9 mouse cellular contexts compared by ENCODE assay signal in genomic region chr8:84698929-84699401, GRCm38 (mm10). TPM values are rescaled to one million over a fixed set of nuclear protein-coding genes. Genes with fewer than 3 reads are reported as not detected.
DNase-seq lines count a peak whose midpoint lies in the region; ATAC-seq and TF ChIP-seq lines count a peak whose summit lies in the region.
"Had no signal": no experiment of that assay in that cellular context is flagged by ENCODE, and none has a peak within 500 bp of the region (broad histone marks: within the 10 kb centered on the region; RNA-seq: fewer than 3 reads in every experiment).

No protein-coding gene starts in this region.

- ATAC-seq in intestine, embryonic 15.5 days = no peak
- ATAC-seq in intestine, embryonic 16.5 days = no peak
- ATAC-seq in embryonic facial prominence, embryonic 13.5 days (ENCODE audit: insufficient number of reproducible peaks, insufficient read depth, low FRiP score, low TSS enrichment, low read depth) = no peak
- ATAC-seq in liver, postnatal 0 days = peak; percentile 2; the same call in 1 of the 2 replicates

- peaks cover 31% of the 10 kb centered on the region for H3K27me3 ChIP-seq in intestine, embryonic 15.5 days (replicated peaks)
- H3K27me3 ChIP-seq in intestine, embryonic 16.5 days (replicated peaks; ENCODE audit: control insufficient read depth, insufficient read depth, low read length) = peaks cover 20% of the 10 kb centered on the region
- no peaks in the 10 kb centered on the region for H3K27me3 ChIP-seq in CH12.LX (replicated peaks)
- peaks cover 32% of the 10 kb centered on the region for H3K27me3 ChIP-seq in embryonic facial prominence, embryonic 13.5 days
- H3K27me3 ChIP-seq in liver, postnatal 0 days (ENCODE audit: insufficient read depth, low read length) = no peaks in the 10 kb centered on the region

- peaks cover 18% of the 10 kb centered on the region for H3K79me2 ChIP-seq in CH12.LX (replicated peaks; ENCODE audit: control insufficient read depth, extremely low read depth, insufficient read depth, poor library complexity, severe bottlenecking)

- dilution Hi-C loops in CH12.LX (cut with MboI; ENCODE audit: extremely low pct_ligation_motif_present, extremely low pct_unique_long_range_greater_than_20kb, low sequenced_read_pairs) = no loop called here

- in situ Hi-C loops in CH12.LX (cut with MboI; ENCODE audit: low pct_ligation_motif_present, low pct_unique_long_range_greater_than_20kb, low sequenced_read_pairs) = no loop called here

- no peak for TF ChIP-seq POLR2A in CH12.LX (IDR thresholded peaks at IDR 0.05; ENCODE audit: low read depth, low read length)

- no peak for DNase-seq in CH12.LX (ENCODE audit: extremely low read depth)
- peak; percentile 69 to 76 for DNase-seq in heart, postnatal 14 days
- peak; percentile 60 for DNase-seq in liver, postnatal 0 days
- DNase-seq in frontal cortex, adult 2 months (ENCODE audit: extremely low spot score in 1 of 2, low spot score in 1 of 2) = no peak
- no peak for DNase-seq in cerebellum, adult 11-12 months

- H3K27ac ChIP-seq in intestine, embryonic 15.5 days = 0 out of 2 replicates have a peak overlapping the region, but pooled peaks have one; percentile 37
- no peak overlapping the region; the same call in 1 of the 2 replicates for H3K27ac ChIP-seq in intestine, embryonic 16.5 days (ENCODE audit: low read length)
- H3K27ac ChIP-seq in CH12.LX (ENCODE audit: insufficient read depth, low read depth) = peak overlapping the region; percentile 90
- peak overlapping the region; percentile 57; the same call in 1 of the 2 replicates for H3K27ac ChIP-seq in embryonic facial prominence, embryonic 13.5 days
- H3K27ac ChIP-seq in liver, postnatal 0 days (ENCODE audit: low read depth) = peak overlapping the region; percentile 95

- H3K36me3 ChIP-seq in intestine, embryonic 15.5 days = peaks cover 35% of the 10 kb centered on the region
- peaks cover 15% of the 10 kb centered on the region for H3K36me3 ChIP-seq in intestine, embryonic 16.5 days (ENCODE audit: control insufficient read depth, insufficient read depth, low read length)
- H3K36me3 ChIP-seq in CH12.LX (replicated peaks in 1 of 2; ENCODE audit: control insufficient read depth in 1 of 2, insufficient read depth in 1 of 2, low read length in 1 of 2) = peaks cover 54 to 73% of the 10 kb centered on the region in 2 experiments
- H3K36me3 ChIP-seq in embryonic facial prominence, embryonic 13.5 days = peaks cover 61% of the 10 kb centered on the region
- H3K36me3 ChIP-seq in liver, postnatal 0 days (replicated peaks; ENCODE audit: insufficient read depth, low read length) = peaks cover 52% of the 10 kb centered on the region

- H3K4me2 ChIP-seq in intestine, embryonic 15.5 days (replicated peaks) = no peak overlapping the region
- no peak overlapping the region for H3K4me2 ChIP-seq in intestine, embryonic 16.5 days (ENCODE audit: low read depth, low read length)
- no peak overlapping the region for H3K4me2 ChIP-seq in CH12.LX (ENCODE audit: insufficient read depth, low read depth, poor library complexity, severe bottlenecking)
- no peak overlapping the region for H3K4me2 ChIP-seq in embryonic facial prominence, embryonic 13.5 days
- H3K4me2 ChIP-seq in liver, postnatal 0 days (ENCODE audit: low read depth, low read length) = peak overlapping the region; percentile 37; the same call in 1 of the 2 replicates
- H3K4me2 ChIP-seq: midbrain, embryonic 12.5 days had no signal

- no peaks in the 10 kb centered on the region for H3K9me3 ChIP-seq in intestine, embryonic 15.5 days
- H3K9me3 ChIP-seq in intestine, embryonic 16.5 days (ENCODE audit: control insufficient read depth, low read length) = no peaks in the 10 kb centered on the region
- no peaks in the 10 kb centered on the region for H3K9me3 ChIP-seq in CH12.LX (replicated peaks; ENCODE audit: low read length)
- H3K9me3 ChIP-seq in embryonic facial prominence, embryonic 13.5 days = no peaks in the 10 kb centered on the region
- H3K9me3 ChIP-seq in liver, postnatal 0 days (ENCODE audit: low read length) = no peaks in the 10 kb centered on the region
- H3K9me3 ChIP-seq: midbrain, embryonic 12.5 days had no signal

- no peak overlapping the region for H3K4me3 ChIP-seq in intestine, embryonic 15.5 days (replicated peaks)
- H3K4me3 ChIP-seq in intestine, embryonic 16.5 days (ENCODE audit: low read length) = no peak overlapping the region
- no peak overlapping the region for H3K4me3 ChIP-seq in CH12.LX (replicated peaks in 1 of 3; ENCODE audit: low read depth in 2 of 3, low read length in 2 of 3, poor library complexity in 1 of 3)
- H3K4me3 ChIP-seq in embryonic facial prominence, embryonic 13.5 days = no peak overlapping the region
- H3K4me3 ChIP-seq in liver, postnatal 0 days (ENCODE audit: low read depth, low read length) = no peak overlapping the region
- H3K4me3 ChIP-seq: midbrain, embryonic 12.5 days had no signal

- intact Hi-C loops in heart, postnatal 14 days (cut with DNase I) = loop anchor here (2.0 kb wide), 1 partner anchor 114 kb away; no protein-coding TSS in a partner anchor

- TF ChIP-seq EP300 in CH12.LX (IDR thresholded peaks at IDR 0.05; ENCODE audit: low read length) = no peak
- no peak for TF ChIP-seq EP300 in liver, postnatal 0 days (IDR thresholded peaks at IDR 0.05; ENCODE audit: low read depth)

- 80% methylated on average over 9 of the region's 9 CpGs for WGBS in intestine, embryonic 15.5 days
- WGBS in intestine, embryonic 16.5 days = 82% methylated on average over 9 of the region's 9 CpGs
- 91% methylated on average over 9 of the region's 9 CpGs for WGBS in embryonic facial prominence, embryonic 13.5 days
- 74% methylated on average over 9 of the region's 9 CpGs for WGBS in liver, postnatal 0 days (ENCODE audit: insufficient replicate concordance)

- no peak for TF ChIP-seq RAD21 in CH12.LX (IDR thresholded peaks at IDR 0.05; ENCODE audit: low read depth, low read length)

- no peak overlapping the region for H3K9ac ChIP-seq in intestine, embryonic 15.5 days
- H3K9ac ChIP-seq in intestine, embryonic 16.5 days (ENCODE audit: low read depth, low read length) = no peak overlapping the region
- no peak overlapping the region for H3K9ac ChIP-seq in CH12.LX (ENCODE audit: insufficient read depth, low read depth)
- H3K9ac ChIP-seq in embryonic facial prominence, embryonic 13.5 days = no peak overlapping the region
- H3K9ac ChIP-seq in liver, postnatal 0 days (replicated peaks) = no peak overlapping the region; the same call in 1 of the 2 replicates
- H3K9ac ChIP-seq: midbrain, embryonic 12.5 days had no signal

- H3K4me1 ChIP-seq in intestine, embryonic 15.5 days (replicated peaks) = peaks cover 10% of the 10 kb centered on the region; the same call in 1 of the 2 replicates
- peaks cover 8% of the 10 kb centered on the region for H3K4me1 ChIP-seq in intestine, embryonic 16.5 days (ENCODE audit: control insufficient read depth, insufficient read depth, low read length)
- H3K4me1 ChIP-seq in CH12.LX (ENCODE audit: control insufficient read depth in 1 of 2, insufficient read depth in 2 of 2) = peaks cover 14 to 46% of the 10 kb centered on the region in 2 experiments
- peaks cover 15% of the 10 kb centered on the region for H3K4me1 ChIP-seq in embryonic facial prominence, embryonic 13.5 days
- H3K4me1 ChIP-seq in liver, postnatal 0 days (ENCODE audit: insufficient read depth) = peaks cover 37% of the 10 kb centered on the region

- no peak for TF ChIP-seq CTCF in CH12.LX (conservative IDR thresholded peaks at IDR 0.05 in 1 of 2, IDR thresholded peaks at IDR 0.05 in 1 of 2; ENCODE audit: low read depth in 2 of 2, low read length in 2 of 2)
- no peak for TF ChIP-seq CTCF in liver, postnatal 0 days (IDR thresholded peaks at IDR 0.05; ENCODE audit: low read depth)

RNA-seq across cellular contexts. Expression of gene Lyl1, which starts 2.3 kb away (rescaled TPM):
- 5.1 and 5.5 TPM in 2 replicates for polyA plus RNA-seq in intestine, embryonic 15.5 days (2015; fragmentation: Nextera tagmentation; extraction: Ambion mirVana)
- 4.9 and 5.0 TPM in 2 replicates for polyA plus RNA-seq in intestine, embryonic 16.5 days (2015; fragmentation: Nextera tagmentation; extraction: Ambion mirVana)
- total RNA-seq in CH12.LX (2012; rRNA removed) (38.5 and 45.5 TPM in 2 replicates), CH12.LX (2014; rRNA removed) (20.3 and 20.6 TPM in 2 replicates)
- polyA plus RNA-seq in CH12.LX (2012; ENCODE audit: insufficient read length, low read depth) = 53.2 and 54.5 TPM in 2 replicates
- polyA plus RNA-seq in embryonic facial prominence, embryonic 13.5 days (2015; fragmentation: Nextera tagmentation; extraction: Ambion mirVana) = 4.8 and 4.9 TPM in 2 replicates
- total RNA-seq in heart, postnatal 14 days (2021) = 1 to 10 TPM; 5.8 to 6.7 TPM
- polyA plus RNA-seq in liver, postnatal 0 days (2015; fragmentation: Nextera tagmentation; extraction: Ambion mirVana) = 24.6 and 25.7 TPM in 2 replicates
- 2.9 and 4.1 TPM in 2 replicates for polyA plus RNA-seq in frontal cortex, adult 2 months (2012; rRNA removed)

RNA-seq across cellular contexts. Expression of gene Nacc1, which starts 11.3 kb away (rescaled TPM):
- 14.8 and 17.0 TPM in 2 replicates for polyA plus RNA-seq in intestine, embryonic 15.5 days (2015; fragmentation: Nextera tagmentation; extraction: Ambion mirVana)
- polyA plus RNA-seq in intestine, embryonic 16.5 days (2015; fragmentation: Nextera tagmentation; extraction: Ambion mirVana) = 11.0 and 14.8 TPM in 2 replicates
- 45.1 and 49.0 TPM in 2 replicates for total RNA-seq in CH12.LX (2012; rRNA removed)
- total RNA-seq in CH12.LX (2014; rRNA removed) = 21.9 and 23.3 TPM in 2 replicates
- 73.0 and 84.1 TPM in 2 replicates for polyA plus RNA-seq in CH12.LX (2012; ENCODE audit: insufficient read length, low read depth)
- 16.3 and 16.6 TPM in 2 replicates for polyA plus RNA-seq in embryonic facial prominence, embryonic 13.5 days (2015; fragmentation: Nextera tagmentation; extraction: Ambion mirVana)
- total RNA-seq in heart, postnatal 14 days (2021) = 10 to 100 TPM; 35.6 to 40.5 TPM
- polyA plus RNA-seq in liver, postnatal 0 days (2015; fragmentation: Nextera tagmentation; extraction: Ambion mirVana) = 3.3 and 3.6 TPM in 2 replicates
- 79.7 and 79.8 TPM in 2 replicates for polyA plus RNA-seq in frontal cortex, adult 2 months (2012; rRNA removed)

RNA-seq across cellular contexts. Expression of gene Trmt1, which starts 12.9 kb away (rescaled TPM):
- 59.9 and 68.3 TPM in 2 replicates for polyA plus RNA-seq in intestine, embryonic 15.5 days (2015; fragmentation: Nextera tagmentation; extraction: Ambion mirVana)
- 60.0 and 67.1 TPM in 2 replicates for polyA plus RNA-seq in intestine, embryonic 16.5 days (2015; fragmentation: Nextera tagmentation; extraction: Ambion mirVana)
- total RNA-seq in CH12.LX (2012; rRNA removed) (157 and 160 TPM in 2 replicates), CH12.LX (2014; rRNA removed) (77.0 and 94.5 TPM in 2 replicates)
- 140 and 157 TPM in 2 replicates for polyA plus RNA-seq in CH12.LX (2012; ENCODE audit: insufficient read length, low read depth)
- polyA plus RNA-seq in embryonic facial prominence, embryonic 13.5 days (2015; fragmentation: Nextera tagmentation; extraction: Ambion mirVana) = 71.3 and 78.6 TPM in 2 replicates
- total RNA-seq in heart, postnatal 14 days (2021) = 10 to 100 TPM; 32.5 to 35.2 TPM
- 21.3 TPM in 2 replicates for polyA plus RNA-seq in liver, postnatal 0 days (2015; fragmentation: Nextera tagmentation; extraction: Ambion mirVana)
- 143 and 157 TPM in 2 replicates for polyA plus RNA-seq in frontal cortex, adult 2 months (2012; rRNA removed)

RNA-seq across cellular contexts. Expression of gene G430095P16Rik, which starts 23.8 kb away (rescaled TPM):
- 3.1 and 3.7 TPM in 2 replicates for polyA plus RNA-seq in intestine, embryonic 15.5 days (2015; fragmentation: Nextera tagmentation; extraction: Ambion mirVana)
- polyA plus RNA-seq in intestine, embryonic 16.5 days (2015; fragmentation: Nextera tagmentation; extraction: Ambion mirVana) = 2.0 and 2.6 TPM in 2 replicates
- total RNA-seq in CH12.LX (2012; rRNA removed) (0.17 TPM in 1 of 2 replicates, not detected in the other), CH12.LX (2014; rRNA removed) (0.39 TPM in 1 of 2 replicates, not detected in the other)
- not detected in 2 replicates for polyA plus RNA-seq in CH12.LX (2012; ENCODE audit: insufficient read length, low read depth)
- polyA plus RNA-seq in embryonic facial prominence, embryonic 13.5 days (2015; fragmentation: Nextera tagmentation; extraction: Ambion mirVana) = 6.1 and 6.2 TPM in 2 replicates
- total RNA-seq in heart, postnatal 14 days (2021) = under 1 TPM; 0.54 to 0.69 TPM
- polyA plus RNA-seq in liver, postnatal 0 days (2015; fragmentation: Nextera tagmentation; extraction: Ambion mirVana) = 4.8 and 6.3 TPM in 2 replicates
- 0.36 TPM in 1 of 2 replicates, not detected in the other for polyA plus RNA-seq in frontal cortex, adult 2 months (2012; rRNA removed)

RNA-seq across cellular contexts. Expression of gene Ier2, which starts 36.3 kb away (rescaled TPM):
- 84.2 and 85.5 TPM in 2 replicates for polyA plus RNA-seq in intestine, embryonic 15.5 days (2015; fragmentation: Nextera tagmentation; extraction: Ambion mirVana)
- polyA plus RNA-seq in intestine, embryonic 16.5 days (2015; fragmentation: Nextera tagmentation; extraction: Ambion mirVana) = 77.7 and 78.7 TPM in 2 replicates
- total RNA-seq in CH12.LX (2012; rRNA removed) (22.7 and 30.3 TPM in 2 replicates), CH12.LX (2014; rRNA removed) (30.9 and 35.4 TPM in 2 replicates)
- polyA plus RNA-seq in CH12.LX (2012; ENCODE audit: insufficient read length, low read depth) = 25.7 and 26.3 TPM in 2 replicates
- 64.3 and 67.6 TPM in 2 replicates for polyA plus RNA-seq in embryonic facial prominence, embryonic 13.5 days (2015; fragmentation: Nextera tagmentation; extraction: Ambion mirVana)
- total RNA-seq in heart, postnatal 14 days (2021) = 10 to 100 TPM; 26.2 to 29.4 TPM
- 32.3 and 32.9 TPM in 2 replicates for polyA plus RNA-seq in liver, postnatal 0 days (2015; fragmentation: Nextera tagmentation; extraction: Ambion mirVana)
- polyA plus RNA-seq in frontal cortex, adult 2 months (2012; rRNA removed) = 11.1 and 21.5 TPM in 2 replicates

Comparison
In these comparisons a context has a peak if more than half of its experiments do, and no peak if none do; other contexts are left out.
1. DNase-seq: peak in heart, postnatal 14 days (2 of 2) and liver, postnatal 0 days (single experiment); none in CH12.LX (single experiment), frontal cortex, adult 2 months (0 of 2) and cerebellum, adult 11-12 months (single experiment).